Mouse (Mus musculus) MEL (cell line): ENCODE results near the gene Nup153. TPM values are rescaled to one million over a fixed set of nuclear protein-coding genes. Genes with fewer than 3 reads are reported as not detected.
A peak's percentile ranks its signal among the peaks of the same experiment; 100 is the strongest.

Source experiments
- DNase-seq: peaks from one replicate; pipeline ENCODE4 v3.0.0; 2011; ENCODE audit warnings: low read depth, low spot score
- H3K27ac ChIP-seq: 2 replicates; pipeline ENCODE4 v1.5.1; 2012; ENCODE audit warnings: low read depth, mild to moderate bottlenecking, control low read depth, low read length, moderate library complexity; ENCODE audit not compliant: control insufficient read depth
- H3K27me3 ChIP-seq, 2 experiments: fragments of 150-350 bp in 1 of 2; sonication (generic) in 1 of 2; 2 replicates each; pipeline ENCODE4 v1.6.1; 2012; ENCODE audit warnings: low read length in 2 of 2, mild to moderate bottlenecking in 2 of 2, improper control_type of control experiment in 1 of 2, moderate library complexity in 1 of 2; ENCODE audit not compliant: insufficient read depth in 2 of 2, control insufficient read depth in 1 of 2
- H3K36me3 ChIP-seq, 2 experiments: 2 replicates each; pipeline ENCODE4 v1.6.1; 2012 to 2014; ENCODE audit warnings: low read length in 2 of 2, improper control_type of control experiment in 1 of 2, inconsistent platforms in 1 of 2, mild to moderate bottlenecking in 1 of 2; ENCODE audit not compliant: insufficient read depth in 2 of 2, control insufficient read depth in 1 of 2
- H3K4me1 ChIP-seq, 2 experiments: fragments of 150-350 bp in 1 of 2; sonication (generic) in 1 of 2; 2 replicates each; pipeline ENCODE4 v1.6.1; 2012; ENCODE audit warnings: low read length in 2 of 2, improper control_type of control experiment in 1 of 2, mild to moderate bottlenecking in 1 of 2; ENCODE audit not compliant: insufficient read depth in 2 of 2, control insufficient read depth in 1 of 2
- H3K4me3 ChIP-seq, 2 experiments: fragments of 150-350 bp in 1 of 2; sonication (generic) in 1 of 2; 2 replicates each; pipeline ENCODE4 v1.5.1; 2012; ENCODE audit warnings: low read depth in 2 of 2, low read length in 2 of 2, mild to moderate bottlenecking in 2 of 2, moderate library complexity in 2 of 2, control low read depth in 1 of 2, improper control_type of control experiment in 1 of 2; ENCODE audit not compliant: control insufficient read depth in 1 of 2, insufficient read depth in 1 of 2
- H3K79me2 ChIP-seq: 2 replicates; pipeline ENCODE4 v1.6.1; 2012; ENCODE audit warnings: mild to moderate bottlenecking, low read length, moderate library complexity; ENCODE audit not compliant: control insufficient read depth, poor library complexity, insufficient read depth
- H3K9ac ChIP-seq: 2 replicates; pipeline ENCODE4 v1.6.1; 2012; ENCODE audit warnings: low read depth, mild to moderate bottlenecking, control low read depth, low read length, moderate library complexity; ENCODE audit not compliant: control insufficient read depth, poor library complexity, severe bottlenecking
- H3K9me3 ChIP-seq: fragments of 150-350 bp; sonication (generic); replicated peaks from 2 replicates; pipeline ENCODE4 v1.6.1; 2012; ENCODE audit warnings: mild to moderate bottlenecking, low read length, improper control_type of control experiment, moderate library complexity; ENCODE audit not compliant: insufficient read depth
- CHD2 ChIP-seq: IDR thresholded peaks from 2 replicates; pipeline ENCODE4 v1.6.1; 2011; ENCODE audit warnings: low read length, improper control_type of control experiment
- CTCF ChIP-seq, 3 experiments: IDR thresholded peaks in 2 of 3; conservative IDR thresholded peaks in 1 of 3; 2 replicates each; pipeline ENCODE4 v1.5.1; 2011 to 2012; ENCODE audit warnings: low read length in 3 of 3, low read depth in 2 of 3, mild to moderate bottlenecking in 2 of 3, improper control_type of control experiment in 1 of 3, inconsistent platforms in 1 of 3, mixed read lengths in 1 of 3, moderate library complexity in 1 of 3; ENCODE audit not compliant: control insufficient read depth in 1 of 3, insufficient read depth in 1 of 3, poor library complexity in 1 of 3, severe bottlenecking in 1 of 3
- MAZ ChIP-seq: IDR thresholded peaks from 2 replicates; pipeline ENCODE4 v1.6.1; 2012; ENCODE audit warnings: low read depth, mild to moderate bottlenecking, inconsistent platforms, low read length, improper control_type of control experiment
- MYB ChIP-seq: IDR thresholded peaks from 2 replicates; pipeline ENCODE4 v1.6.1; 2011; ENCODE audit warnings: mild to moderate bottlenecking, low read depth, low read length, improper control_type of control experiment
- NELFE ChIP-seq: IDR thresholded peaks from 2 replicates; pipeline ENCODE4 v1.6.1; 2011; ENCODE audit warnings: low read depth, low read length, improper control_type of control experiment
- NRF1 ChIP-seq: IDR thresholded peaks from 2 replicates; pipeline ENCODE4 v1.6.1; 2014; ENCODE audit warnings: low read depth, mild to moderate bottlenecking, inconsistent platforms, low read length, improper control_type of control experiment, moderate library complexity; ENCODE audit not compliant: poor library complexity, insufficient read depth, severe bottlenecking
- RAD21 ChIP-seq: IDR thresholded peaks from 2 replicates; pipeline ENCODE4 v1.6.1; 2011; ENCODE audit warnings: mild to moderate bottlenecking, low read depth, low read length, improper control_type of control experiment
- TBP ChIP-seq: IDR thresholded peaks from 2 replicates; pipeline ENCODE4 v1.8.0; 2011; ENCODE audit warnings: low read depth, low read length, improper control_type of control experiment
- ZKSCAN1 ChIP-seq: IDR thresholded peaks from 2 replicates; pipeline ENCODE4 v1.6.1; 2012; ENCODE audit warnings: low read depth, mild to moderate bottlenecking, inconsistent platforms, low read length, improper control_type of control experiment, moderate library complexity
- ZMIZ1 ChIP-seq: IDR thresholded peaks from 2 replicates; pipeline ENCODE4 v1.6.1; 2012; ENCODE audit warnings: low read depth, mild to moderate bottlenecking, inconsistent platforms, low read length, improper control_type of control experiment, moderate library complexity
- polyA plus RNA-seq, 2 experiments: library from polyadenylated mRNA; stranded (reverse) in 1 of 2; unstranded in 1 of 2; fragments of >175 nt in 1 of 2; fragments of >200 nt in 1 of 2; gene quantifications; 2 replicates each; pipeline versions ENCODE4 v1.2.1 to v1.2.4; 2012; ENCODE audit warnings: low replicate concordance in 2 of 2, low read depth in 1 of 2; ENCODE audit not compliant: insufficient read length in 2 of 2, insufficient read depth in 1 of 2, missing spikeins in 1 of 2
- total RNA-seq: library from RNA; depleted of rRNA; stranded (reverse); fragments of 300-350 nt; gene quantifications from 2 replicates; pipeline ENCODE4 v1.2.3, GENCODE M21; 2012

The Nup153 gene
- total and polyA plus RNA-seq, 3 experiments: 64.6 to 221 (median 82.8) TPM

DNA sequence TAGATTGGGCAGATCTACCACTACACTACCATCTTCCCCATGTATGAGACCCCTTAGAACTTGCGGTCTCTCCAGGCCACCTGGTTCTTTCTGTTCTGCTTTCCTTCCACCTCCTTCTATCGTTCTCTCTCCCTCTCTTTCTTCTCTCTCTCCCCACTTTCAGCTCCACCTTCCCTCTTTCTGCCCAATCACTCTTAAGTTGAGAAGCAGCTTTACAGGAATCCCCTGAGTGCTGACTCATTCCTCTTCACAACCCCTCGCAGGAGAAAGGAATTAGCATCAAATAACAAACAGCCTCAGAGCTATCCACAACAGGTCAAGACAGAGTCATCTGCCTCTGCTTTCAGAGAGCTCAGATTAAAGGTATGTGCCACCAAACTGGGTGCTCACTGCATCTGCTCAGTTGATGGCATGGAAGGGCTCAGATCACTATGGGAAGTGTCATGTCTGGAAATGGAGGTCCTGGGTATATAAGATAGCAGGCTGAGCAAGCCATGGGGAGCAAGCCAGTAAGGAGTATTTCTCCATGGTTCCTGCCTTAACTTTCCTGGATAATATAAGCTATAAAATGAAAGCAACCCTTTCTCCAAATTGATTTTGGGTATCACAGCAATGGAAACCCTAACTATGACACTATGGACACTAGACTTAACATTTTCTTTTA is 11.6 kb downstream of the Nup153 start:
- Histone ChIP-seq H3K4me1 (peaks cover 4 to 6% of the 10 kb centered on the region in 2 experiments; a peak in 3 of 4 replicates), H3K4me3 (no peak overlapping the region)
- peak; percentile 17; the same call in 1 of the 2 replicates for TF ChIP-seq TBP
- TF ChIP-seq NRF1: no peak

DNA sequence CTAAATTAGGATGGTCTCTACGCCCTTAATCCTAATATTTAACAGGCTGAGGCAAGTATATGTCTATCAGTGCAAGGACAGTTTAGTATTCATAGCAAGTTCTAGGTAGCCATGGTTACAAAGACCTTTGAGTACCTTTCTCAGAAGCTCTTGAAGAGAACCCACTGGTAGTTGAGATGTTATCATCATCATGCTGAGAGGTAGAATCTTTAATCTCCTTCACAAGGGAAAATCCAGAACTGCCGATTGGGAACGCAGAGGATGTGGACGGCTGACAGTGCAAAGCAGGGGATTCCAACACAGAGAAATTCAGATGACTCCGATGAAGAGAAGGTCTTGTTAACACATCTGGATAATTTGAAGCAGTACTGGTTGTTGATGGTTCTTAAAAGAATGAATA is 14.3 kb downstream of the Nup153 start:
- no peak for DNase-seq
- Histone ChIP-seq H3K4me1 (peaks cover 0 to 6% of the 10 kb centered on the region in 2 experiments; a peak in 2 of 4 replicates), H3K27ac (no peak overlapping the region), H3K79me2 (peaks cover 33% of the 10 kb centered on the region), H3K9me3 (no peaks in the 10 kb centered on the region), H3K36me3 (peaks cover 30 to 64% of the 10 kb centered on the region in 2 experiments), H3K4me3 (no peak overlapping the region), H3K27me3 (no peaks in the 10 kb centered on the region), H3K9ac (no peak overlapping the region)
- no peak for TF ChIP-seq MAZ
- no peak for TF ChIP-seq ZKSCAN1
- TF ChIP-seq CHD2: no peak
- TF ChIP-seq NELFE: no peak
- TF ChIP-seq MYB: no peak
- no peak for TF ChIP-seq TBP

More for the DNA sequence above, 11.6 kb downstream of the Nup153 start:
- Histone ChIP-seq H3K9me3 (no peaks in the 10 kb centered on the region), H3K79me2 (peaks cover 51% of the 10 kb centered on the region), H3K27ac (no peak overlapping the region), H3K9ac (no peak overlapping the region), H3K27me3 (no peaks in the 10 kb centered on the region), H3K36me3 (peaks cover 45 to 46% of the 10 kb centered on the region in 2 experiments)
- peak; percentile 54 for DNase-seq

DNA sequence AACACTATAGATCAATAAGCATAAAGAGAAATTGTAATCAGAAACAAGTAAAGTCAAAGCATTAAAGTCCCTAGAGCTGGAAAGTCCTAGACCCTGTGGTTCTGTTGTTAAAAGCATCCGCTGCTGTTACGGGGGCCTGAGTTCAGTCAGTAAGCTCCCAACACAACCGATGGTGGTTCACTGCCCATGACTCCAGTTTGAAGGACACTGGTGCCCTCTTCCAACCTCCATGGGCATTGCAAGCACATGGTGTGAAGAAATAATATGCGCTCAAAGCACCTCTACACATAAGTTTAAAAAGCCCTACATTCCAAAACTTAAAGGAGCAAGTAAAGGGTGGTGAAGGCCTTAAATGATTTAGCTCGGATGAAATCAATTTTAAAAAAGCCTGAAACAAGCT is 24.6 kb downstream of the Nup153 start:
- Histone ChIP-seq H3K9me3 (no peaks in the 10 kb centered on the region), H3K27ac (no peak overlapping the region), H3K36me3 (peaks cover 7 to 75% of the 10 kb centered on the region in 2 experiments), H3K9ac (no peak overlapping the region), H3K4me1 (no peaks in the 10 kb centered on the region), H3K79me2 (peaks cover 3% of the 10 kb centered on the region; the same call in 1 of the 2 replicates), H3K27me3 (no peaks in the 10 kb centered on the region), H3K4me3 (no peak overlapping the region)
- TF ChIP-seq ZKSCAN1: no peak
- TF ChIP-seq CTCF (IDR thresholded peaks at IDR 0.05 in 2 of 3, conservative IDR thresholded peaks at IDR 0.05 in 1 of 3; ENCODE audit: control insufficient read depth in 1 of 3, insufficient read depth in 1 of 3, low read depth in 2 of 3, low read length in 3 of 3, poor library complexity in 1 of 3, severe bottlenecking in 1 of 3): peak; percentile 5 to 24 (median 14); a peak in 2 of 6 replicates
- no peak for TF ChIP-seq ZMIZ1
- TF ChIP-seq MAZ: no peak
- TF ChIP-seq RAD21: peak; percentile 8
- DNase-seq: no peak
